Mouse (Mus musculus) cerebellum, adult 2 months (tissue): Measurements from ENCODE around the gene BC052040.

Experiments
- CTCF ChIP-seq: fragments of 200-500 bp; IDR thresholded peaks from 2 replicates; pipeline ENCODE4 v1.5.1; 2011; ENCODE audit warnings: low read depth, mild to moderate bottlenecking, control low read depth, low read length, moderate library complexity, borderline replicate concordance; ENCODE audit not compliant: insufficient read depth
- POLR2A ChIP-seq: fragments of 200-500 bp; IDR thresholded peaks from 2 replicates; pipeline ENCODE4 v1.6.1; 2011; ENCODE audit warnings: low read length, control low read depth, borderline replicate concordance; ENCODE audit not compliant: insufficient read depth

DNA sequence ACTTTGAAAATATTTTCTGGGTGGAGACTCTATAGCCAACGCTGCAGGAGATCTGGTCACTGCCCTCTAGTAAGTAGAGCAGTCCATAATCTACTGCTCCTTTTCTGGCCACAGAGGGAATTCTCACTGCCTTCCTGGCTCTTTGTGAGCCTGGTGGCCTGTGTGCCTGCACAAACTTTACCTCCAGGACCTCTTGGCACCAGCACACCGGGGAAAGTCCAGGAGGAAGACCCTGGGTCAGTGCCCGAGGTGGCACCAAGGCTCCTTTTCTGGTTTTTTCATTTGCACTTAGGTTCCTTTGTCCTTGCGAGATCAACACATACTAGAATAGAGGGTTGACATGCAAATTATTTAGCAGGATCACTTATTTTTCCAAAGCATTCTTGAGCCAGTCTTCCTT is 47.0 kb downstream of the BC052040 start:
- TF ChIP-seq CTCF = no peak
- TF ChIP-seq POLR2A = no peak
